Mouse (Mus musculus) small intestine, adult 10 weeks (tissue): ENCODE measurements around the gene Amot. TPM values are rescaled to one million over a fixed set of nuclear protein-coding genes. Genes with fewer than 3 reads are reported as not detected.

ENCODE experiments used
- polyA plus RNA-seq: library from polyadenylated mRNA; stranded (reverse); fragments of 350-450 nt; fragmentation: Illumina TruSeq; extraction: RNeasy Lipid Tissue Mini Kit (QIAGEN cat#74804); gene quantifications from one replicate; pipeline ENCODE4 v1.2.3, GENCODE M21; 2014; ENCODE audit warnings: low replicate concordance

The Amot gene
- polyA plus RNA-seq = 26.6 TPM

GRCm38 (mm10) chrX:145504717-145505415, at the start of gene Amot:
Gene Amot, minus strand, starts transcription at chrX:145505181.

Other genes starting within 250 kb of the Amot start
- gene Lhfpl1, start 156.1 kb downstream of the Amot start, polyA plus RNA-seq = 0.22 TPM